Mouse (Mus musculus) lung, postnatal 4 days (tissue): ENCODE results near the gene Adh7.

Experiments used
- DNase-seq, 2 experiments: peaks; one replicate each; pipeline ENCODE4 v3.0.0; 2021

Adh7 gene

DNA sequence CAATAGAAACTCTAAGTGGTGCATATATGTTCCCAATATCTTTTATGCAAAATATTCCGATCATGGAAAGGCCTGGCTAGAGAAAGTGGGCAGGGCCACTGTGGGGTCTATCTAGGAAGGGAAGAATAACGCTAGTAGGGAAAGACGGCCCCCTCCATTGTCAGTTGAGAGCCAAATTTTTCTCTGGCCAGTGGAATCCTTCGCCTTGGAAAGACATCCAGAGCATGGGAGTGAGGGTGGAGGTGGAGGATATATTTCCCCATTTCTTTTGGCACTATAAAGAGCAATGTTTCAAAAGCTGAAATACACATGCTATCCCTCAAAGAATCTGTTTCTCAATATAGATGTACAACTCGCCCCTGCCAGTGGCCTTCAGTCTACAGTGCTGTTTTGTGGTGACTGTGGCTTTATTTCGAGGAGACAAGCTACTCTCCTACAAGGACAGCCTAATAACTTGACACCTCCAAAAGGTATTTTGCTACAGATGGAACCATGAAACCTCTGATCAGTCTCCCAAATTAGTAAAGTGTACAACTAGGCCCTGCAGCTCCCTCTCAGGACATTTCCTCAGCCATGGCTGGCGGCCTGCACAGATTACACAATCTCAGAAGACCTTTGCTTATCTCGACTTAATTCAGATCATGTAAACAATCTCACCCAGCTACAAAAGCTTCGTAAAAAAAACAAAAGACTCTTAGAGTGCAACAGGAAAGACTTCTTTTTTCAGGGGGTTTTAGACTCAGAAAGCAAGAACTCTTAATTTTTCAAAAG is 38.4 kb downstream of the Adh7 start:
- DNase-seq, result peak in 1 of 2 experiments; percentile 57

DNA sequence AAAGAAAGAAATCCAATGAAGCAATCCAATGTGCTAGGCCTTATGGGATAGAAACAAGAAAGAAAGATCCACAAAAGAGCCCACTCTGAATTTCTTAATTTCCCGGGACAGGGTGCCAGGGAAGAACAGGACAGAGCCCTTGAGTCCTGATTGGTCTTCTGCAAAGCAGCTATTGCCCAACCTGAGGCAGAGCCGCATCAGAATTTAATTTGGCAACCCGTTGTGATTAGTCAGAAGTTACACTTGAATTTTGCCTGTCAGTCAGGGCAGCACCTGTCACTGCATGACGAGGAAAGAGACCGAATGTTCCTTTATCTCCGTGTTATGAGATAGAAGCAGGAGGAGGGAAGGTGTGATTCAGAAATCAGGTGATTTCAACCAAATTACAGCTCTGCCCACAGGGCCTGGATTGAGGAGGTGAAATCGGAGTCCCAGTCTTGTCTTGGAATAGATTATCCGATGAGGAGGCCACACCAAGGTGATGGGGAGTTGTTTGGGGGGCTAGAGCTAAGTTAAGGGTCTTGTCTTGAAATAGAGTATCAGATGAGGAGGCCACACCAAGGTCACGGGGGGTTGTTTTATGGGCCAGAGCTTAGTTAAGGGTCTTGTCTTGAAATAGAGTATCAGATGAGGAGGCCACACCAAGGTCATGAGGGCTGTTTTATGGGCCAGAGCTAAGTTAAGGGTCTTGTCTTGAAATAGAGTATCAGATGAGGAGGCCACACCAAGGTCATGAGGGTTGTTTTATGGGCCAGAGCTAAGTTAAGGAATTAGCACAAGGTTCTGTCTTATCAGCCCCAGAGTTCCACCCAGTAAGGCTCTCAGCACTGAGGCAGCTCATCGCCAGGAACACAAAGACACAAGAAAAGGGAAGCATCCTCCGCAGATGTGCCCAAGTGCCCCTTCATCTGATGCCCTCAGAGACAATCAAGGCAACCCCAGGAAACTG is 43.4 kb downstream of the Adh7 start, which contains the start of gene Adh1:
TSS of gene Adh1 (plus strand) at position 271 of the 949 bp plus-strand sequence.
- DNase-seq, result no peak

GRCm38 (mm10) chr3:138262568-138262967 is 45.0 kb downstream of the Adh7 start:
- no peak for DNase-seq

GRCm38 (mm10) chr3:138263154-138263930 is 45.8 kb downstream of the Adh7 start:
- no peak for DNase-seq

DNA sequence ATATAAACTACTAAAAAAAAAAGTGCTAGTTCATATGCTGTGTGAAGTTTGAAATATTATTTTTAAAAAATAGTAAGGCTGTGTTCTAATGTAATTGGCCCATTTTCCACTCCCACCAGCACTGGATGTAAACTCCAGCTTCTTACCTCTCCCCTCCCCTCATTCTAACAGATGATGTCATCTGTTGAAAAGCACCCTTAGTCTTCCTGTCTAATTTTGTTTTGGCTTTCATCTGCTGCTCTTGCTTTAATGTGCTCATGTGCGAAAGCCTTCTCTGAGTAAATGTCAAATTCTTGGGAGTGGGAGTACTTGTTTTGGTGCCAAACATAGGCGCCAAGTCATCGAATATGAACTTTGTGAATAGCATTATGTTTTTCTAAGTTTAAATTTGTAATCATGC is 47.1 kb downstream of the Adh7 start:
- no peak for DNase-seq

- no peak for DNase-seq
These were observed 52.9 kb downstream of the Adh7 start for GRCm38 (mm10) chr3:138270507-138270906.

DNA sequence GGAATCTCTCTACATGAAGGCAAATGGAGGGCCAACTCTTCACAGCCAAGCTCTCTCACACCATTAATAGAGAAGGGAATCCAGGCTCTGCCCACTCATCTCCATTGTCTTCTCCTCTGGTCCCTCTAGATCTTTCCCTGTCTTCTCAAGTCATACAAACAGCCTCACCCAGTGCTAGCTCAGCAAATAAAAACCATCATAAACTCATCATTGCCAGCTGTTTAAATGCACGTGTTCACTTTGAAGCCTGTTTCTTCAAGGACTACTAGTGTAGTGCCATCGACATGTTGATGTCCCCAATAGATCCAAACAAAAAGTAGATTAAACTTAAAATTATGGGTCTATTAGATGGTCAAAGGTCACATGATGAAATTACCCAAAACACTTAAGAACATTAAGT is 53.7 kb downstream of the Adh7 start:
- DNase-seq, result no peak

GRCm38 (mm10) chr3:138273080-138273479 is 55.5 kb downstream of the Adh7 start:
- no peak for DNase-seq

DNA sequence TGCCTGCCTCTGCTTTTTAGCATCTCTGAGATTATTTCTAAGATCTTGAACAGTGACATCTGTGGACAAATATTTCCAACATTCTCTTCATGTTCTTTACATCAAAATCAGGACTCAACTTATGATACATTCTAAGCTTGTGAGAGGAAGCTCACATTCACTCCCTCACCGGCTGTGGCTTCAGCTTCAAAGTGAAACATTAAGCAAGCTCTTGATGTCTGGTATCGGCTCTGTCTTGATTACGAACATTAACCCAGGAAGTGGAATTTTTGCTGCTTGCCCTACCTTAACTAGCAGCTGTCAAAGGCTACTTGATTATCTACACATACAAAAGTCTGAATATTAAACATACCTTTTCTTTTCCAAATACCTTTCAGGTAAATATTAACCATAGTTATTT is 57.5 kb downstream of the Adh7 start:
- no peak for DNase-seq

DNA sequence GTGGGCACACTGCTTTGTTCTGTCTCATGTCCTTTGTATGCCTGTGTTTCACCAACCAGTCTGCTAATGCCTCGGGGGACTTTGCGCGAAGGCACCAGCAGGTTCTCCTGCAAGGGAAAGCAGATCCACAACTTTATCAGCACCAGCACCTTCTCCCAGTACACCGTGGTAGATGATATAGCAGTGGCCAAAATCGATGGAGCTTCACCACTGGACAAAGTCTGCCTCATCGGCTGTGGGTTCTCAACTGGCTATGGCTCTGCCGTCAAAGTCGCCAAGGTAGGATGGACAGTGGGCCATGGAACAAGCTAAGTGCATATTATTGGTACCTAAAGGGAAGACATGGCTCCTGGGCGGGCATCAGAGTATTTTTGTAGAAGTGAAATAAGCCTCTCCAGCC is 65.0 kb downstream of the Adh7 start:
- DNase-seq, result no peak
